Mouse (Mus musculus) ES-E14 (cell line): Measurements from ENCODE around the gene Tnfaip6. TPM values are rescaled to one million over a fixed set of nuclear protein-coding genes. Genes with fewer than 3 reads are reported as not detected.

Source experiments
- DNase-seq: peaks from one replicate; pipeline ENCODE4 v3.0.0-alpha.2; 2013; ENCODE audit warnings: low read depth, low spot score
- H3K27ac ChIP-seq: 2 replicates; pipeline ENCODE4 v1.5.1; 2012; ENCODE audit warnings: low read depth, mild to moderate bottlenecking, low read length, moderate library complexity, mixed read lengths; ENCODE audit not compliant: poor library complexity, insufficient read depth, severe bottlenecking
- H3K36me3 ChIP-seq: 2 replicates; pipeline ENCODE4 v1.6.1; 2012; ENCODE audit warnings: mild to moderate bottlenecking, low read length, moderate library complexity, mixed read lengths; ENCODE audit not compliant: control insufficient read depth, poor library complexity, insufficient read depth, severe bottlenecking
- H3K4me1 ChIP-seq, 2 experiments: fragments of 150-350 bp in 1 of 2; sonication (generic) in 1 of 2; 2 replicates each; pipeline ENCODE4 v1.6.1; 2012; ENCODE audit warnings: low read length in 2 of 2, mild to moderate bottlenecking in 1 of 2, mixed read lengths in 1 of 2; ENCODE audit not compliant: control insufficient read depth in 2 of 2, insufficient read depth in 2 of 2, poor library complexity in 1 of 2
- H3K4me3 ChIP-seq, 2 experiments: fragments of 150-350 bp in 1 of 2; sonication (generic) in 1 of 2; 2 replicates each; pipeline ENCODE4 v1.5.1; 2012; ENCODE audit warnings: low read length in 2 of 2, low read depth in 1 of 2, mild to moderate bottlenecking in 1 of 2, mixed read lengths in 1 of 2; ENCODE audit not compliant: insufficient read depth in 1 of 2, poor library complexity in 1 of 2, severe bottlenecking in 1 of 2
- H3K9ac ChIP-seq: 2 replicates; pipeline ENCODE4 v1.6.1; 2012; ENCODE audit warnings: low read depth, mild to moderate bottlenecking, low read length, mixed read lengths; ENCODE audit not compliant: poor library complexity, insufficient read depth, severe bottlenecking
- H3K9me3 ChIP-seq: fragments of 150-350 bp; sonication (generic); 2 replicates; pipeline ENCODE4 v1.6.1; 2012; ENCODE audit warnings: low read depth, mild to moderate bottlenecking, low read length; ENCODE audit not compliant: control insufficient read depth, insufficient read depth
- CHD2 ChIP-seq: IDR thresholded peaks from 2 replicates; pipeline ENCODE4 v1.6.1; 2014; ENCODE audit warnings: mild to moderate bottlenecking, low read depth, low read length, inconsistent platforms
- HCFC1 ChIP-seq: IDR thresholded peaks from 2 replicates; pipeline ENCODE4 v1.6.1; 2012; ENCODE audit warnings: low read length, inconsistent platforms, borderline replicate concordance; ENCODE audit not compliant: insufficient read depth
- MAFK ChIP-seq: IDR thresholded peaks from 2 replicates; pipeline ENCODE4 v1.6.1; 2014; ENCODE audit warnings: mild to moderate bottlenecking, low read depth, low read length, inconsistent platforms; ENCODE audit not compliant: insufficient read depth
- ZC3H11A ChIP-seq: IDR thresholded peaks from 2 replicates; pipeline ENCODE4 v1.6.1; 2012; ENCODE audit warnings: low read depth, mild to moderate bottlenecking, inconsistent platforms, low read length, borderline replicate concordance
- ZNF384 ChIP-seq: IDR thresholded peaks from 2 replicates; pipeline ENCODE4 v1.6.1; 2012; ENCODE audit warnings: low read depth, low read length, inconsistent platforms
- in situ Hi-C, 2 experiments: fragments of 600-800 bp; cut with MboI; formaldehyde crosslinking; loops; one replicate each; pipeline ENCODE4 v1.15.1; 2025; ENCODE audit warnings: low sequenced_read_pairs in 2 of 2, inconsistent platforms in 1 of 2; ENCODE audit not compliant: unreplicated experiment in 2 of 2
- total RNA-seq: library from RNA; depleted of rRNA; stranded (reverse); fragments of 300-350 nt; gene quantifications from 2 replicates; pipeline ENCODE4 v1.2.3, GENCODE M21; 2012; rRNA removed

Gene Tnfaip6
- total RNA-seq, 1 experiment = 4.3 TPM

DNA sequence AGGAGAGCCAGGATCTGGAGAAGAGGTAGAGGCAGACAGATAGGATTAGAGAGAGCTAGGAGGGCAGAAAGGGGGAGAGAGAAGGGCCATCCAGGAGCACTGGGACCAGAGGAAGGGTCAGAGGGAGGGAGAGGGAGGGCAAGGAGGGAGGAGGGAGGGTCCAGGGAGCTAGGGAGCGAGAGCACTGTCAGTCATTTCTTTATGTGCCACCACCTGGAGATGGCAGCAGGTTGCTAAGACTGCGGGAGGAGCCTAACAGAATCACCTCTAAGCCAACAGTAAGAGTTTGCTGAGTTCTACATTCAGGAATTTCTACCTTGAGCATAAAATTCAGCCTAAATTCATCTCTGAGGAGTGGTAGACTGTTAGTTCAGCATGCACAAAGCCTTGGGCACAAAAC is 40.9 kb downstream of the Tnfaip6 start:
- no peak overlapping the region for H3K27ac ChIP-seq
- in situ Hi-C loops = no loop called here
- H3K4me3 ChIP-seq = no peak overlapping the region
- TF ChIP-seq ZC3H11A = no peak
- TF ChIP-seq ZNF384 = no peak
- no peak for TF ChIP-seq CHD2
- no peaks in the 10 kb centered on the region for H3K9me3 ChIP-seq
- peaks cover 34% of the 10 kb centered on the region for H3K36me3 ChIP-seq
- DNase-seq = no peak
- H3K9ac ChIP-seq = no peak overlapping the region
- H3K4me1 ChIP-seq = 0 out of 4 replicates have a peak, but pooled peaks cover 0 to 4% of the 10 kb centered on the region in 2 experiments

GRCm38 (mm10) chr2:52084013-52084412 is 46.2 kb downstream of the Tnfaip6 start:
- Histone ChIP-seq H3K36me3 (peaks cover 43% of the 10 kb centered on the region), H3K4me3 (no peak overlapping the region), H3K9ac (no peak overlapping the region), H3K4me1 (no peaks in the 10 kb centered on the region), H3K27ac (no peak overlapping the region), H3K9me3 (no peaks in the 10 kb centered on the region)
- TF ChIP-seq HCFC1 (no peak), ZNF384 (no peak), CHD2 (no peak), MAFK (no peak)
- no peak for DNase-seq
- in situ Hi-C loops = loop anchor here in 1 of 2 experiments (5.0 kb wide), 1 partner anchor 33 kb away; no protein-coding TSS in a partner anchor

DNA sequence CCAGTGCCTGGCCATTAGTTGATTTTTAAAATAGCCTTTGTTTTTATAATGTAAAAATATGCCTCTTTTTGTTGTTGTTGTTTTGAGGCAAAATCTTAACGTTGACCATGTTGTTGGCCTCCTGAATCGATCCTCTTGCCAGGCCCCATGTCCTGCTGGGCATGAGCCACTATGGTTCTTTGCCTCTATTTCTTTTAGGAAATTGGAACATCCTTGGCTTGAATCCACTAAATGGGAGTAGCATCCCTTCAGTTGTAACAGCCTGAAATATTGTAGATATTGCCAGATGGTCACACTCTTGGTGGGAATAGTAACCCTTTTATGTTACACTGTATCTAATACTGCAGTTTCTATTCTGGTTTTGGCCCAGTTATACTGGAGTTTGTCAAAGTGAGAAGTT is 46.8 kb downstream of the Tnfaip6 start:
- DNase-seq = no peak
- in situ Hi-C loops = loop anchor here in 1 of 2 experiments (5.0 kb wide), 1 partner anchor 33 kb away; no protein-coding TSS in a partner anchor
- H3K9me3 ChIP-seq = no peaks in the 10 kb centered on the region
- TF ChIP-seq MAFK (no peak), ZNF384 (no peak), CHD2 (no peak), HCFC1 (no peak), ZC3H11A (no peak)
- H3K4me3 ChIP-seq = no peak overlapping the region
- no peak overlapping the region for H3K27ac ChIP-seq
- peaks cover 41% of the 10 kb centered on the region for H3K36me3 ChIP-seq
- no peak overlapping the region for H3K9ac ChIP-seq
- no peaks in the 10 kb centered on the region for H3K4me1 ChIP-seq

Other genes starting within 250 kb of the Tnfaip6 start
- 2.5 and 2.9 TPM in 2 replicates for gene Rbm43, start 102.8 kb upstream of the Tnfaip6 start, total RNA-seq
- gene Nmi, start 64.5 kb upstream of the Tnfaip6 start, total RNA-seq = 1.0 and 1.7 TPM in 2 replicates
- gene Rif1, start 34.8 kb downstream of the Tnfaip6 start, total RNA-seq = 223 and 245 TPM in 2 replicates